Mouse (Mus musculus) liver, embryonic 13.5 days (tissue): ENCODE measurements around the gene Clpp. TPM values are rescaled to one million over a fixed set of nuclear protein-coding genes. Genes with fewer than 3 reads are reported as not detected.
A peak's percentile ranks its signal among the peaks of the same experiment; 100 is the strongest.

Source experiments
- ATAC-seq: fragments of 200-750 bp; cut with Nextera tagmentation; 2 replicates; pipeline ENCODE4 v1.8.0; 2017; ENCODE audit warnings: low read depth, mild to moderate bottlenecking, moderate number of reproducible peaks, moderate library complexity
- DNase-seq: peaks from one replicate; pipeline ENCODE4 v3.0.0; 2022
- H3K27ac ChIP-seq: fragments of 300-500 bp; sonication (generic); 2 replicates; pipeline ENCODE4 v1.5.1; 2015; ENCODE audit warnings: moderate library complexity, mild to moderate bottlenecking, inconsistent platforms
- H3K27me3 ChIP-seq: fragments of 300-500 bp; sonication (generic); 2 replicates; pipeline ENCODE4 v1.6.1; 2015; ENCODE audit warnings: mild to moderate bottlenecking, inconsistent platforms
- H3K36me3 ChIP-seq: fragments of 300-500 bp; sonication (generic); 2 replicates; pipeline ENCODE4 v1.6.1; 2015; ENCODE audit warnings: mild to moderate bottlenecking, inconsistent platforms
- H3K4me1 ChIP-seq: fragments of 300-500 bp; sonication (generic); replicated peaks from 2 replicates; pipeline ENCODE4 v1.6.1; 2015; ENCODE audit warnings: inconsistent platforms
- H3K4me2 ChIP-seq: fragments of 300-500 bp; sonication (generic); 2 replicates; pipeline ENCODE4 v1.6.1; 2015; ENCODE audit warnings: inconsistent platforms, mild to moderate bottlenecking, moderate library complexity
- H3K4me3 ChIP-seq: fragments of 300-500 bp; sonication (generic); replicated peaks from 2 replicates; pipeline ENCODE4 v1.5.1; 2015; ENCODE audit warnings: mild to moderate bottlenecking, inconsistent platforms
- H3K9ac ChIP-seq: fragments of 300-500 bp; sonication (generic); 2 replicates; pipeline ENCODE4 v1.6.1; 2015; ENCODE audit warnings: mild to moderate bottlenecking, inconsistent platforms
- H3K9me3 ChIP-seq: fragments of 300-500 bp; sonication (generic); replicated peaks from 2 replicates; pipeline ENCODE4 v1.6.1; 2016; ENCODE audit warnings: inconsistent platforms
- WGBS: fragments of 180-500 bp; shearing (Covaris S2); methylation state at CpG from one replicate; pipeline ENCODE4 v1.1.7; 2015; ENCODE audit not compliant: insufficient replicate concordance; 5-methylcytosine and 5-hydroxymethylcytosine counted together
- polyA plus RNA-seq: library from polyadenylated mRNA; unstranded; fragments of >200 nt; fragmentation: Nextera tagmentation; extraction: Ambion mirVana; gene quantifications from 2 replicates; pipeline ENCODE4 v1.2.1, GENCODE M21; 2015

Gene Clpp
- polyA plus RNA-seq, 1 experiment from 2014 or later: 100.0 TPM

GRCm38 (mm10) chr17:57032854-57033253 is 42.7 kb downstream of the Clpp start:
- H3K9me3 ChIP-seq: no peaks in the 10 kb centered on the region
- H3K27me3 ChIP-seq: peaks cover 4% of the 10 kb centered on the region; the same call in 1 of the 2 replicates
- WGBS: 70% methylated on average over 4 of the region's 4 CpGs
- peaks cover 36% of the 10 kb centered on the region for H3K4me1 ChIP-seq
- H3K4me3 ChIP-seq: peak overlapping the region; percentile 65
- no peak for ATAC-seq
- H3K36me3 ChIP-seq: peaks cover 14% of the 10 kb centered on the region
- H3K27ac ChIP-seq: peak overlapping the region; percentile 89; the same call in 1 of the 2 replicates
- no peak for DNase-seq
- H3K9ac ChIP-seq: peak overlapping the region; percentile 82
- peak overlapping the region; percentile 94 for H3K4me2 ChIP-seq

- Histone ChIP-seq H3K9ac (no peak overlapping the region), H3K4me2 (no peak overlapping the region)
- no peak for ATAC-seq
Measured at GRCm38 (mm10) chr17:57038978-57039377, 48.9 kb downstream of the Clpp start.

GRCm38 (mm10) chr17:57041554-57041953 is 51.4 kb downstream of the Clpp start, which contains the start of gene Slc25a41:
Gene Slc25a41 (minus strand): TSS chr17:57041654.
- no peaks in the 10 kb centered on the region for H3K9me3 ChIP-seq
- WGBS: 56% methylated on average over 8 of the region's 8 CpGs

More at GRCm38 (mm10) chr17:57038978-57039377, 48.9 kb downstream of the Clpp start:
- H3K36me3 ChIP-seq: no peaks in the 10 kb centered on the region
- 0 out of 2 replicates have a peak, but pooled peaks cover 4% of the 10 kb centered on the region for H3K4me1 ChIP-seq
- no peak for DNase-seq
- 24% methylated on average over 8 of the region's 8 CpGs for WGBS
- H3K27me3 ChIP-seq: peaks cover 23% of the 10 kb centered on the region
- no peak overlapping the region for H3K4me3 ChIP-seq
- H3K27ac ChIP-seq: no peak overlapping the region
- no peaks in the 10 kb centered on the region for H3K9me3 ChIP-seq

More at GRCm38 (mm10) chr17:57041554-57041953, 51.4 kb downstream of the Clpp start, which contains the start of gene Slc25a41:
- Histone ChIP-seq H3K36me3 (no peaks in the 10 kb centered on the region), H3K4me1 (0 out of 2 replicates have a peak, but pooled peaks cover 4% of the 10 kb centered on the region), H3K4me2 (no peak within 1 kb of the TSS), H3K27ac (no peak within 1 kb of the TSS), H3K9ac (no peak within 1 kb of the TSS), H3K27me3 (peaks cover 20% of the 10 kb centered on the region), H3K4me3 (no peak within 1 kb of the TSS)
- ATAC-seq (no peak), DNase-seq (no peak)

Other genes with a start within 250 kb of the Clpp start
- 1.00 and 1.0 TPM in 2 replicates for gene Nrtn, start 232.8 kb upstream of the Clpp start, polyA plus RNA-seq
- 17.2 and 17.5 TPM in 2 replicates for gene Dus3l, start 225.5 kb upstream of the Clpp start, polyA plus RNA-seq
- 0.45 and 0.61 TPM in 2 replicates for gene Prr22, start 220.1 kb upstream of the Clpp start, polyA plus RNA-seq
- 10.1 and 10.7 TPM in 2 replicates for gene Rfx2, start 159.3 kb upstream of the Clpp start, polyA plus RNA-seq
- gene Acsbg2, start 115.9 kb upstream of the Clpp start, polyA plus RNA-seq: not detected in 2 replicates
- 0.03 and 0.08 TPM in 2 replicates for gene 1700061G19Rik, start 114.8 kb upstream of the Clpp start, polyA plus RNA-seq
- 11.0 and 12.1 TPM in 2 replicates for gene Mllt1, start 54.9 kb upstream of the Clpp start, polyA plus RNA-seq
- gene Acer1, start 8.2 kb upstream of the Clpp start, polyA plus RNA-seq: not detected in 2 replicates
- 19.7 and 20.9 TPM in 2 replicates for gene Alkbh7, start 7.0 kb downstream of the Clpp start, polyA plus RNA-seq
- gene Pspn, start 9.7 kb downstream of the Clpp start, polyA plus RNA-seq: 0.23 TPM in 1 of 2 replicates, not detected in the other
- gene Gtf2f1, start 21.0 kb downstream of the Clpp start, polyA plus RNA-seq: 64.4 and 73.9 TPM in 2 replicates
- 0.20 and 0.21 TPM in 2 replicates for gene Gm17949, start 21.2 kb downstream of the Clpp start, polyA plus RNA-seq
- 26.2 and 27.8 TPM in 2 replicates for gene Khsrp, start 41.2 kb downstream of the Clpp start, polyA plus RNA-seq
- not detected in 2 replicates for gene Slc25a41, start 51.3 kb downstream of the Clpp start, polyA plus RNA-seq
- gene Crb3, start 68.8 kb downstream of the Clpp start, polyA plus RNA-seq: 2.9 and 3.1 TPM in 2 replicates
- 2.4 and 2.9 TPM in 2 replicates for gene Slc25a23, start 69.6 kb downstream of the Clpp start, polyA plus RNA-seq
- gene Dennd1c, start 88.2 kb downstream of the Clpp start, polyA plus RNA-seq: 0.97 and 1.6 TPM in 2 replicates
- gene Tubb4a, start 97.5 kb downstream of the Clpp start, polyA plus RNA-seq: 0.55 and 0.87 TPM in 2 replicates
- 1.0 and 1.1 TPM in 2 replicates for gene Tnfsf9, start 115.0 kb downstream of the Clpp start, polyA plus RNA-seq
- gene Cd70, start 159.5 kb downstream of the Clpp start, polyA plus RNA-seq: not detected in 2 replicates
- gene Tnfsf14, start 203.9 kb downstream of the Clpp start, polyA plus RNA-seq: 1.4 and 1.8 TPM in 2 replicates
- gene C3, start 237.8 kb downstream of the Clpp start, polyA plus RNA-seq: 98.2 and 119 TPM in 2 replicates